Mouse (Mus musculus): ENCODE measurements around the gene Blm.

GRCm38 (mm10) chr7:80573076-80573475, 38.2 kb upstream of the Blm start:
- TF ChIP-seq CTCF (IDR thresholded peaks at IDR 0.05; ENCODE audit: extremely low read depth, insufficient read length, insufficient replicate concordance, low read depth, low read length): no peak
- no peak for TF ChIP-seq POLR2A (IDR thresholded peaks at IDR 0.05; ENCODE audit: low read depth, low read length)
